Mouse (Mus musculus): Measurements from ENCODE around the gene Lig3. TPM values are rescaled to one million over a fixed set of nuclear protein-coding genes. Genes with fewer than 3 reads are reported as not detected.
"Not testable (repeated sequence)": the region's sequence is repeated elsewhere in the genome, so short reads cannot be mapped to it uniquely, and the experiment has no call there.

Gene Lig3
- total RNA-seq, 2 experiments from 2014 or later: 20.6 to 21.9 TPM

DNA sequence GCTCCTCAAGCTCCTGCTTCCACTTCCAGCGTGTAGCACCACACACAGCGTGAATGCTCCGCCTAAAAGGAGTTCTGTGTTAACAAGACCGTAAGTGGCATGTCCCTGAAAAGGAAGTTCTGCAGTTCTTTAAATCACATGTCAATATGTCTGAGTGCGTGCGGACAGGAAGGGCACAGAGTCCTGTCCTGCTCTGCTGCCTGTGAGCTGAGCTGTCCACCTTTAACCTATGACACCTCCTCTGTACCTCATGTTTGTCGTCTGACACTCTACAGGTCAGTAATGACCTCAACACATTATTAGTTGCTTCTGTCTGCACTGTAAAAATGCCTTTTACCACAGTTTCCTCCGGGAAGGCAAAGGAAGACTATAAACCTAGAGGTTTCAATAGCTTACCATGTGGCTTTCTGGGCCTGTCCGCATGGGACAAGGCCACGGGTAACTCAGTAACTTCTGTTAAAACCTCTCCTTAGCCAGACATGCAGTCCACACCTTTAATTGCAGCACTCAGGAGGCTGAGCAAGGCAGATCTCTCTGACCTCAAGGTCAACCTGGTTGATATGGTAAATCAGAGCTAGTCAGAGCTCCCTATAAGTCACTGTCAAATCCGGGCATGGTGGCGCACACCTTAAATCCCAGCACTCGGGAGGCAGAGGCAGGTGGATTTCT, 40.0 kb downstream of the Lig3 start:
- intact Hi-C loops (cut with DNase I): no loop called here
- DNase-seq: no peak

DNA sequence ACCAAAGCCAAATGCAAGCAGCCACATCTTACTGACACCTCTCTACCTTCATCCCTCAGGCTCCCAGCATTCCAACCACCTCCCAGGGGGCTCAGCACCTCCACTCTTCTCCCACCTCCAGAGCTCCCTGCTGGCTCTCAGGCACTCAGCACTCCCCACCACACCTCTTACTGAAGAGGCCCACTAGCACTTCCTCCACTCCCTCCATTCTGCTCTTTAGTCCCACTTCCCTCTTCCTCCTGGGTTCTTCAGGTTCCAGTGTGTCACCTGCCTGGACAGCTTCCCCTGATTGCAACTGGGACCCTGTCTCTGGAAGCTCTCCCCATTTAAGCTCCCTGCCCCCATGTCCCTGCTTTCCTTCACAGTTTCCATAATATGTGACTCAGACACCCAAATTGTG, 45.9 kb downstream of the Lig3 start:
- no peak for DNase-seq
- intact Hi-C loops (cut with DNase I): no loop called here

DNA sequence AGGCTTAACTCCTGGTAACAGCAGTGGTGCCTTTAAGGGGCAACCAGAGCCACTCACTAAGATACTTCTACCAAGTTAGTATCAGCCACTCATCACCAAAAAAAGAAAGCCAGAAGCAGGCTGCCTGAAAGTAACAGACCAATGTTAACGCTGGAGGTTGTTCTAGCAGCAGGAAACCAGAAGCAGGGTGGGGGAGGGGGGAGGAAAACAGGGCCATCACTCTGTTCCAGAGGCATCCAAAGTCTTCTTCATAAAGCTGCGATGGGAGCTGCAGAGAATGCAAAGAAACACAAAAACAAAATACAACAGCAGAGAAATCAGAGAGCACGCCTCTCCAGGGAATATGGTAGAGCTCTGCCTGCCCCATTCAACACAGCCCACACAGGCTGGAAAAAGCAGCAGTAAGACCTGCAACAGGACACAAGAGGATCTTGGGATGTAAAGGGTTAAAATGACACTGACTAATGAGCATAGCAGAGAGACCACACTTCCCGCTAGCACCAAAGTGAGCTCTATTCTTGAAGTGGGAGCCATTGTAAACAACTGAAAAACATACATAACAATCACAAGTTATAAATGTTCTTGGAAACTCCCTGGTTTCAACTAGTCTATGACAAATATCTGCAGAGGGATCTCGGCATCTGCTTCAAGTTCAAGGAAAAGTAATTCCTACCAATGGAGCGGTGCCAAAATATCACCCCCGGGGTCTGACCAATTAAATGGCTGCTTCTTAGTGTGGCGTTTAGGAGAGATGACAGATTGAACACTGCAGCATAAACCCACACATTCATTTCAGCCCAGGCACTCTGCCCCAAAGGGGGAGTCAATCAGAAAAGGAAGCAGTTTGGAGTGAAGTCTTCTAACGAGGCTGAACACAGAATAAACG, 50.3 kb downstream of the Lig3 start:
- no peak for DNase-seq

DNA sequence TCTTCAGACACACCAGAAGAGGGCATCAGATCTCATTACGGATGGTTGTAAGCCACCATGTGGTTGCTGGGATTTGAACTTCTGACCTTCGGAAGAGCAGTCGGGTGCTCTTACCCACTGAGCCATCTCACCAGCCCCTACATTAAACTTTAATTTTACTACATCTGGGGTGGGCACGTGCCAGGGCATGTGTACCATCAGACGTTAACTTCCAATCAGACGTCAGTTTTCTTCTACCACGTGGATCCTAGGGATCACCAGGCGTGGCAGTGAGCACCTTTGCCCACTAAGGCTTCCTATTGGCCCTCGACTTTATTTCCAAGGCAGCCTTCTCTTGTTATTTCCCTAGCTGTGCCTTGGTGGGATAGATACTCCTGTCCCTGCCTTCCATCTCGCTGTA, 51.5 kb downstream of the Lig3 start:
- DNase-seq; intact Hi-C loops (cut with DNase I): not testable (repeated sequence)

More for the DNA sequence above, 50.3 kb downstream of the Lig3 start:
- intact Hi-C loops (cut with DNase I): no loop called here

DNA sequence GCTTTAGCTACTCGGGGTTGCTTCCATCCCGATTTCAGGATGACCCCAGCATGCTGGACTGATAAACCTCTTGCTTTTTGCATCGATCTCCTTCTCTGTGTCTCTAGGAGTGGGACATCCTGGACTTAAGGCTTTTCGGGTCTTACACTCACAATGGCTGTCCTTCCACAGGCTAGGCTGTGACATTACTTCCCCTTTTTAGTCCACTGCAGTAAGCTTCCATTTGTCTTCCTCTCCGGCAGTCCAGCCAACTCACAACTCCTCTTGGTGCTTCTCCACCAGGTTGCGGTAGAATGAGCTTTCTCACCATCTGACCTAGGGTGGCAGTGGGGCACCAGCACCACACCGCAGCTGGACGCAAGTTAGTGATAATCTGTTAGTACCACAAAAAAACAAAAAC, 53.0 kb downstream of the Lig3 start:
- DNase-seq: no peak
- intact Hi-C loops (cut with DNase I): no loop called here

DNA sequence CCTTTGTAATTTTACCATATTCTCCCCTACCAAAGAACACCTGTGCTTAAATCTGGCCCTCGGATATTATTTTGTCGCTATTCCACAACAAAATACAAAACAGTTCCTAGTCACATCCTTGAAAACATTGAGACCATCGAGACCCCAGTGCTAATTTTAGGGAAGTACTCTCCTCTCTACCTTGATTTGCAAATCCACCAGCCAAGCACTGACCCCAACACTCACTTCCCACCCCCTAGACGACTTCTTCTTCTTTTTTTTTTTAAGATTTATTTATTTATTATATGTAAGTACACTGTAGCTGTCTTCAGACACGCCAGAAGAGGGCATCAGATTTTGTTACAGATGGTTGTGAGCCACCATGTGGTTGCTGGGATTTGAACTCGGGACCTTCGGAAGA, 53.5 kb downstream of the Lig3 start:
- DNase-seq; intact Hi-C loops (cut with DNase I): not testable (repeated sequence)

DNA sequence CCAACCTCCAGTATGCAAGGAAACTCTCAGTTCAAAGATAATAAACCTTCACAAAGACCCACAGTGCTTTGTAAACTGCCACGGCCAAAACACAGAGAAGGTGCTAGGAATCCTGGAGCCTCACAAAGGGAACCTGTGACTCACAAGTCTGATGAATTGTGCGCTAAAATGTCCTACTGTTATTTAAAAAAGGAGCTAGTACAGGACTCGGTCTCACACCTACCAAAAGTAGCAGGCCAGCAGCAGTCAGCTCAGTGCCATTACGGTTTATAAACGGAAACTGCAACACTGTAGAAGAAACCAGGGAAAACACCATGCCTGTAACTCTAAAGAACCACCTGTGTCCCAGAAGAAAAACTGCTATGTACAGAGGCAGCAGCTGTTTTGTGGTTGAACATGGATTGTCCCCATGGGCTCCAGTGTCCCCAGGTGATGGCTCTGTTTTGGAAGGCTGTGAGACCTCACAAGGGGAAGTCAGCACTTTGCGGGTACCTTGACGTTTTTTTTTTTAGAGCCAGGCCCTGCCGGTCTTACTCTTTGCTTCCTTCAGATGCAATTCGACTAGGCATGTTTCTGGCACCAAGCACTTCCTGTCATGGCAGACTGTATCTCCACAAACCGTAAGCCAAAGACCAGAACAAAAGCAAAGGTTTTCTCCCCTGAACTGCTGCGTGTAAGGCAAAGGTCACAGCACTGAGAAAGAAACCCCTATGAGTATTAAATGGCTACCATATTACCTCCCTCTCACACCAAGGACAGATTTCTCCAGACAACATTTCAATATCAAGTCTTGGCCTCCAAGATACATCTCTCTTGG, 54.9 kb downstream of the Lig3 start:
- no peak for DNase-seq
- intact Hi-C loops (cut with DNase I): no loop called here

DNA sequence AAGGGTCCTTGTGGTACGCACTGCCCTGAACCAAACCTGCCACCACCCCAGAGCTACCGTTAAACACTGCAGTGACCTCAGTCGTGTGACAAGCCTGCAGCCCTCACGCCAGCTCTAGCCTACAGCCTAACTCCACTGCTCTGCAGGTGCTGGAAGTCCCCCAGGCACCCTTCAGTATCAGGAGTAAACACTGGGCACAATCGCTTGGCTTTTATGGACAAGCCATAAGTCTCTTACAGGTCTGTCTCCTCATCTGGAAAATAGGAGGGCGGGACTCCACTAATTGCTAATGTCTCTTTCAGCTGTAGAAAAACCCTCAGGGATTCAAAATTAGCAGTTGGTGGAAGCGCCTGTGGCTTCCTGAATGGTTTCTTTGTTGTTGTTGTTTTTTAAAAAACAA, 56.3 kb downstream of the Lig3 start:
- intact Hi-C loops (cut with DNase I): no loop called here
- peak in 1 of 2 experiments; percentile 18 for DNase-seq

DNA sequence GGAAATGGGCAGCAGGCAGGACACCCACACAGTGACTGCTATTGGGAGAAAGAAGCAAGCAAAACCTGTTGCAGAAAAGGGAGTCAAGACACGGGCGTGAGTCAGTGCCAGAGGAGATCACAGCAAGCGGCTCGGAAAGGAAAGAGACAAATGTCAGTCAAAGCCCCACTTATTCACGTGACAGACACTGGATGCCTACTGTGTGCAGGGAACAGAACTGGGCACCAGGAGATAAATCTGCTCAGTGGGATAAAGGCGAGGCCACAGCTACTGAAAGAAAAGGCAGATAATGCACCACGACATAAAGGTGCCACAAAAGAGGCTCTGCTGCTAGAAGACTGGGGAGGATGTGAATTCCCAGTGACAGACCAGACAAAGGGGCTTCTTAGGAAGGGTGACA, 56.9 kb downstream of the Lig3 start:
- intact Hi-C loops (cut with DNase I): no loop called here
- no peak for DNase-seq

DNA sequence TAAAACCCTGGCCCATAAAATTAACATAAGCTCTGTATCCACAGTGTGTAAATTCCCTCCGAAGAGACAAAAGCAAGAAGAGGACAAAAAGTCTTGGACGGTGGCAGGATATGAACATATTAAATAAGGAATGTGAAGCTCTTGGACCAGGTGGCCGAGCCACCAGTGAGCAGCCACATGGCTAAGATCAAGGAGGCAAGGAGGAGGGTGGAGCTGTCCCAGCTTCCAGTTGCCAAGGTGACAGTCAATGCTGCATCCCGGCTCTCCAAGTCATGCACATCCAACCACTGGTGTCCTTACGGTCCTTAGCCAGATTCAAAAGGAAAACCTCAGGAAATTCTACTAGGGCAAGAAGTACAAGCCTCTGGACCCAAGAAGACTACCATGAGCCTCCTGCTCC, 57.6 kb downstream of the Lig3 start:
- intact Hi-C loops (cut with DNase I): no loop called here
- no peak for DNase-seq

DNA sequence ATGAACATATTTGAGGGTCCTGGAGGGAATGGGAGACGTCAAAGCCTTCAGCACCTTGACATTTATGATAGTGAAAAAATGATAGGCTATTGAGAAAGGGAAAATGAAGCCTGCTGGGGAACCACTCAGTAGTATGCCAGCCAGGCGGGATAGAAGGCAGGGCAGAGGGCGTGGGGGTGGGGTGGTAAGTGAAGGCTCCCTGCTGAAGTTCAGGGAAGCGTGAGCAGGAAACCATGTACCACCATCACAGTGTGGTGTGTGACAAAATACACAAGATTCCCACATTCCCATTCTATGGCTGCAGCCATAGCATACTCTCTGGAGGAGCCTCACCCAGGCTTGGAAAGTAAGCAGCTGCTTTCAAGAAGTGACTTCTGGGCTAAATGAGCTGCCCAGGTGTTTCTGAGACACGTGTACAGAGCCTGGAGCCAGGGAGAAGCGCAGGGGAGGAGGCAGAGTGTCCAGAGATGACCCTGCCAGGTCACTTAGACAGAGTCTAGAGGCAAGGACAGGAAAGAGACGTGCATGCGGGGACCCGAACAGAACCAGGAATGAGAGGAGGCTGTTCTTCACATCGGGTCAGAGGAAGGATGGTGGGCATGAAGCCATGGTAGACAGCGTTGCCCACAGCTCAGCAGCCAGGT, 64.0 kb downstream of the Lig3 start:
- intact Hi-C loops (cut with DNase I): no loop called here
- DNase-seq: no peak

DNA sequence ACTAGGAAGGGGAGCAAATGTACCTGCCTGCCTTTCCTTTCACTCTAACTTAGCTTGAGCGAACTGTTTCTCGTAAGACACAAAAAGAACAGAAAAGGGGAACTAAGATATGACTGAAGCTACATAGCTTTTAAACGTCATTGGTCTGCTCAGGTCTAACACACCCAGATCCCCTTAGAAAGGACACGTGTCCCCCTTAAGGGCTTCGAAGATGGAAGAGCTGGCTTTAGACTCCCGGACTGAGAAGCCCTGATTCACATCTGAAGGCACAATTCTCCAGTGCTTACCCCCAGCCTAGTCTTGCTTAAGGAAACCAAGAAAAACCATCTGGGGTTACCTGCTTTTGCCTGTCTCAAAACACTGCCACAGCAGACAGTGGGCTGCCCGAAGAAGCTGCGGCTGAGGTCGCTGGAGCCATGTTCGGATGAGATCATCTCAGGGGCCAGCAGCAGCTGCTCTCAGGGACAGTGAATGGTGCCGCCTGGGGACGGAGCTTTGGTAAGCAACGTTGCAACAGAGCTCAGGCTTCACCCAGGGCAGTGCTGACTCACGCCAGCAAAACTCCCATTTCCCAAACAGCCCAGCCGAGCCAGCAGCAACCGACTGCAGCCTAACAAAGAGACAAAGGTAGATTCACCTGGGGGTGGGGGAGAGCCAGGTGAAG, 64.6 kb downstream of the Lig3 start:
- intact Hi-C loops (cut with DNase I): no loop called here
- peak; percentile 67 to 70 for DNase-seq

DNA sequence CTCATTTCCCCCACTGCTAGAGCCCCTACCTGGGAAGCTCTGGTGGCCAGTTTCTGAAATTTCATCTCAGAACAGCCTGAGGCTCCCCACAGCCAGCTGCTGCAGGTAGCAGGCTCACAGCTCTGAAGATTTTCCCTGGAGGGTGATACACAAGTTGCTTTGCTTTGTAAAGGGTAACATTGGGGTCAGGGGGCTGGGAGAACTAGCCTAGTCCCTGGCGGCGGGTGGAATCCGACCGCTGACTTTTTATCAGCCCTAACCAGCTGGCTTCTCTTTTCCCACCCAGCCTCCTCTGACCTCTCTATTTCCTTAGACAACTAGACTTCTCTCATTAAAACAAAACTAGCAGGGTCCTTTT, 65.2 kb downstream of the Lig3 start:
- no peak for DNase-seq
- intact Hi-C loops (cut with DNase I): no loop called here

DNA sequence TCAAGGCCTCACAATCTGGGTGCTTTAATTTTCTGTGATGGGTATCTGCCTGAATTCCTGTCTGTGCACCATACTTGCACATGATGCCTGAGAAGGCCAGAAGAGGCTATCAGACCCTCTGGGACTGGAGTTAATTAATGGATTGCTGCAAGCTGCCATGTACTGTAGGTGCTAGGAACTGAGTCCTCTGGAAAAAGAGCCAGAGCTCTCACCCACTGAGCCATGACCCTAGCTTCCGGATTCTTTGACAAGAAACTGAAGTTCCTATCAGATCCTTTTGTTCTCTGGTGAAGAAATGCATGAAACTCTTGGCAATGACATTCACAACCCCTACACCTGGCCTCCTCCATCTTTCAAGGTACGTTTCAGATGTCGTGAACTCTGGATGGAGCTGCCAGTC, 66.0 kb downstream of the Lig3 start:
- no peak for DNase-seq
- intact Hi-C loops (cut with DNase I): no loop called here

DNA sequence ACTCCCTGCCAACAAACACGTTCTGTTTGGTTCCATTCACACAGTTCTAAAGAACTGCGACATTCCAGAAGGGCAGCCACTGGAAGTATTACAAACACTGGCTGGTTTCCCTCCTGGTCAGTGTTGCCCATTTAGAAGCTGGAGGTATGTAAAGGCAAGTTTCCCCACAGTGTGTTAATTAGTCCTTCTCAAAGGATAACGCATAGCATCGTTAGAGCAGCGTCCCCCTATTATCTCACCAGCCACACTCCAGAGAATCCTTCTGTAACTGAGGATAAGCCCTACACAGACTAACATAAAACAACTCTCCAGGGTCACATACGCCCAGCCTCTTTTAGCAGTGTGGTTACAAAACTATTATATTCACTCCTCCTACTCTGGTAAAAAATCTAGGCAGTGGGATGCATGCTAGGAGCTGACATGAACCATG, 66.7 kb downstream of the Lig3 start:
- intact Hi-C loops (cut with DNase I): no loop called here
- no peak for DNase-seq

DNA sequence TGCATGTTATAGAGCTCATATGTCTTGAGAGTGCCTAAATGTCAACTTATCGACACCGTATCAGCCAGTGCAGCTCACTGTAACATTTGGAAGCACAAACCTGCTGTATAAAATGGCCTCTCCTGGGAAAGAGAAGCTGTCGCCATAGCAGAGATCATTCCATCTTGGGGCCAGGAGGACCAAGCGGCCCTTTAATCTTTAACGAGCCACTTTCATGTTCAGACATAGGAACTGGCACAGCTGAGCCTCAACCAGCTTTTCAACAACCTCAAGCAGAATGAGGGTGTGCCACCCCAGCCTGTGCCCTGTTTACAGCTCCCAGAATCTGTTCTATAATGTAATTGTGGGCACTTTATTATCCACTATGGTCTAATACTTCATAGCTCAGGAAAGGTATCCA, 69.4 kb downstream of the Lig3 start:
- no peak for DNase-seq
- intact Hi-C loops (cut with DNase I): no loop called here

DNA sequence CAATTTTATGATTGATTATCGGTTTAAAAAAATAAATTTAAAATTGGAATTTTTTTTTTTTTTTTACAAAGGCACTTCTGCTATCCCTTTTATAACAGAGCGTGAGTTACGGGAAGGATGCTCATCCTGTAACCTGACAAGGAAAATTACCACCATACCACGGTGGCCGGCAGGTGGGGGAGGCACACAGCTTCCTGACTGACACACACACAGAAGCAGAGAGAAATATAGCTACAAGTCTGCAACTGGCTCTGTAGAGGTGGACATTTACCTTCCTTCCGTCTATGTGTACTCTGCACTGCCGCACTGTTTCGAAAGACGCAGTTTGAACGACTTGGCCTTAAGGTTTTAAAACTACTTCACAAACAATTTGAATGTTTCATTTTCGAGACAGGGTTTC, 71.2 kb downstream of the Lig3 start:
- intact Hi-C loops (cut with DNase I): no loop called here
- no peak for DNase-seq

DNA sequence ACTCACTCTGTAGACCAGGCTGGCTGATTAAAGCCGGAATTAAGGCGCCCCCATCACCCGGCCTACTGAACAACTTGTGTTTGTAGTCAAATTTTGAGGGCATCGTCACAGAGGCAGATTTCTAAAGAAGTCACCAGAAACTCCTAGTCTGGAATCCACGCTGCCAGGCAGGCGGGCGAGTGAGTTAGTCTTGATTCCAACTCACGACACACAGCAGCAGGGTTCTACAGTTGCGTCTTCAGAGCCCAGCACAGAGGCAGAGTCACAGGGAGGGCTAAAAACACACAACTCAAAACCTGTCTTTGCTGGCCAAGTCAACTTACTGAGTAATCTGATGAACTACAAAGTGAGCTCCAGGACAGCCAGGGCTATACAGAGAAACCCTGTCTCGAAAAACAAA, 71.6 kb downstream of the Lig3 start:
- no peak for DNase-seq
- intact Hi-C loops (cut with DNase I): no loop called here

DNA sequence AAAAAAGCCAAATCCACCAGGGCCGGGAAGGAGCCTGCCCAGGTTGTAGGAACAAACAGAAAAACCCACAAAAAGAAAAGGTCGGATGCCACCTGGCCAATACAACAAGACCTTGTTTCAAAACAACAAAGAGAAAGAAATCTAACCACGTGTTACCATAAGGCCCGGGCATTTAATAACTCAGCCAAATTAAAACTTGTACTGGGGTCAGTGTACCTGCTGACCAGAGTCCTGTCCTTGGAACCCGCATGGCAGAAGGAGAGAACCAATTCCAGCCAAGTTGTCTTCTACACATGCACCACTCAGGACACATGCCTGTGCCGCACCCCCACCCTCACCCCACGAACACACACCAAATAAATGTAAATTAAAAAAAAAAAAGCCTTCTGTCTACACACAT, 72.0 kb downstream of the Lig3 start:
- intact Hi-C loops (cut with DNase I): no loop called here
- DNase-seq: no peak

Measured in heart, postnatal 14 days (tissue).